Mouse (Mus musculus) E14TG2a.4 (cell line): ENCODE measurements around the gene Nkain4.

Experiments
- H3K27me3 ChIP-seq: 2 replicates; pipeline ENCODE4 v1.6.1; 2014; ENCODE audit warnings: low read length, control low read depth; ENCODE audit not compliant: insufficient read depth
- H3K36me3 ChIP-seq: 2 replicates; pipeline ENCODE4 v1.6.1; 2014; ENCODE audit warnings: low read length, control low read depth; ENCODE audit not compliant: insufficient read depth
- H3K4me1 ChIP-seq: replicated peaks from 2 replicates; pipeline ENCODE4 v1.6.1; 2014; ENCODE audit warnings: low read depth, low read length, control low read depth
- H3K4me3 ChIP-seq: replicated peaks from 2 replicates; pipeline ENCODE4 v1.5.1; 2014; ENCODE audit warnings: mild to moderate bottlenecking, low read length
- H3K9me3 ChIP-seq: 2 replicates; pipeline ENCODE4 v1.6.1; 2014; ENCODE audit warnings: low read length, control low read depth
- CTCF ChIP-seq: conservative IDR thresholded peaks from 2 replicates; pipeline ENCODE4 v1.5.1; 2014; ENCODE audit warnings: low read length
- NANOG ChIP-seq: IDR thresholded peaks from 2 replicates; pipeline ENCODE4 v1.6.1; 2014; ENCODE audit warnings: borderline replicate concordance, low read length, mixed read lengths
- POU5F1 ChIP-seq: IDR thresholded peaks from 2 replicates; pipeline ENCODE4 v1.6.1; 2014; ENCODE audit warnings: low read length, borderline replicate concordance

Nkain4 gene

DNA sequence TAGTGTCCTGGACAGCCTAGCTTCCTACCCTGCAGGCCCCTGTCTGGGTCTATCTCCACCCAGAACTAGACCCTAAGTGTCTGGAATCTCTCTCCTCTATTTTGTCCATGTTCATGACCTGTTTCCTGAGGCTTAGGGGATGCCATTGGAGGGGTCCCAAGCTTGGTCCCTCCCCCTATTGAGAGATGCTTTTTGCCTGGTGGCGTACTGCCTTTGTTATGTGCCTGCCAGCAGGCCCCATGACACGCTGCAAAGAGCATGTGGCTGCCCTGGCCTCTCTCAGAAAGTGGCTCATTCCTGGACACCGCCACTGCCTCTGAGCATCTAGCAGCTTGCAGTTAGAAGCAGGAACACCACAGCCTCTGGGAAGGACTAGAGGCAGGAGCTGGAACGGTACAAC lies 25.8 kb downstream of the Nkain4 start, which contains the start of gene Birc7:
Gene Birc7 (plus strand): TSS at position 301 of the 400 bp plus-strand sequence.
- H3K36me3 ChIP-seq: no peaks in the 10 kb centered on the region
- no peaks in the 10 kb centered on the region for H3K9me3 ChIP-seq
- 0 out of 2 replicates have a peak within 1 kb of the TSS, but pooled peaks have one; percentile 21 for H3K4me3 ChIP-seq
- H3K4me1 ChIP-seq: peaks cover 32% of the 10 kb centered on the region
- H3K27me3 ChIP-seq: no peaks in the 10 kb centered on the region
- TF ChIP-seq POU5F1 (no peak), NANOG (no peak), CTCF (no peak)

- H3K36me3 ChIP-seq: no peaks in the 10 kb centered on the region
Measured at GRCm38 (mm10) chr2:180925176-180925575, 29.3 kb downstream of the Nkain4 start.

DNA sequence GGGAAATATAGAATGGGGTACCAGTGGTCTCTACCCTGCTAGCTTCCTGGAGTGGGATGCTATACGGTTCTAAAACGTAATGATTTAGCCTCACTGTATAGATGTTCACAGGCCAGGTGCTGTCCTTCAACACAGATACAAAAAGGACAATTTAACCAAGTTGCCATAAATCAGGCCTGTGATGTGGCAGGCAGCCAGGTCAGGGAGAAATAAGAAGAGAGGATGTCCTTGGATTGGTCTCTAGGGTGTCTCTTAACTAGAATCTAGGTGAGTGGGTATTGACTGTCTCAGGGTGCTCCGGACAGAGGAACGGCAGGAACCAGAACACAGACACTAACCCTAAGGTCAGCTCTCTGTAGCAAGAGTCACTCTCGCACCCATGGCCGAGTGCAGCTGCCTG lies 31.8 kb downstream of the Nkain4 start:
- peaks cover 17% of the 10 kb centered on the region for H3K36me3 ChIP-seq
- no peaks in the 10 kb centered on the region for H3K27me3 ChIP-seq
- peaks cover 34% of the 10 kb centered on the region for H3K4me1 ChIP-seq
- H3K4me3 ChIP-seq: no peak overlapping the region
- TF ChIP-seq POU5F1 (no peak), NANOG (no peak), CTCF (no peak)
- H3K9me3 ChIP-seq: no peaks in the 10 kb centered on the region

More at GRCm38 (mm10) chr2:180925176-180925575, 29.3 kb downstream of the Nkain4 start:
- peaks cover 25% of the 10 kb centered on the region for H3K4me1 ChIP-seq
- TF ChIP-seq CTCF: peak; percentile 94
- TF ChIP-seq NANOG: no peak
- no peak overlapping the region for H3K4me3 ChIP-seq
- H3K27me3 ChIP-seq: no peaks in the 10 kb centered on the region
- H3K9me3 ChIP-seq: no peaks in the 10 kb centered on the region

DNA sequence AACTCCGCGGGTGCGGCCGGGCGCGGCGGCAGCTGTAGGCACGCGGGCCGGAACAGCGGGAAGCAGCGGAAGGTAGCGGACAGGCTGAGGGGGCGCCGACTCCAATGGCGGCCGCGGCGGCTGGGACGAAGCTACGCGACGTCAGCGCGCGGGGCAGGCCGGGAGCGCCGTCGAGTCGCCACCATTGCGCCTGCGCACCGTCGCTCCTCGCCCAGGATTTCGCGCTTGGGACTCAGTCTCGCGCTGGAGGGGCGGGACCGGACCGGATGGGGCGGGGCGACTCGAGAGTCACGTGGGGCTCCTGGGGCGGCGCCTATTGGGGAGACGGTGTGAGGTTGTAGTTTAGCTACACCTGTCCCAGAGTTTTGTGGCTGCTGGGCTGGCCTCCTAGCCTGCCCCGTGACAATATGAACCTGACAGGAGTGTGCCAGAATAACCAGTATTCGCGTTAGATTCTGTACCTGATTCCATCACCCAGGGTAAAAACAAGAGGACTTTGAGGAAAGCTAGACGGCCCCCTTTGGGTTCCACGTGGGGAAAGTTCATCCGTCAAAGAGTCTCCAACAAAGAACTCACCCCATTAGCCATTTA lies 33.6 kb downstream of the Nkain4 start, which contains the start of gene Ythdf1:
Gene Ythdf1 (minus strand): TSS at position 140 of the 591 bp plus-strand sequence.
- H3K9me3 ChIP-seq: no peaks in the 10 kb centered on the region
- TF ChIP-seq POU5F1 (no peak), CTCF (no peak), NANOG (no peak)

GRCm38 (mm10) chr2:180919913-180920809 lies 34.3 kb downstream of the Nkain4 start:
- Histone ChIP-seq H3K36me3 (peaks cover 43% of the 10 kb centered on the region), H3K4me1 (peaks cover 54% of the 10 kb centered on the region), H3K27me3 (no peaks in the 10 kb centered on the region), H3K4me3 (peak overlapping the region; percentile 96), H3K9me3 (no peaks in the 10 kb centered on the region)
- no peak for TF ChIP-seq NANOG
- TF ChIP-seq POU5F1: no peak
- no peak for TF ChIP-seq CTCF

More for the DNA sequence above, 33.6 kb downstream of the Nkain4 start, which contains the start of gene Ythdf1:
- Histone ChIP-seq H3K4me3 (peak within 1 kb of the TSS; percentile 96), H3K27me3 (no peaks in the 10 kb centered on the region), H3K36me3 (peaks cover 35% of the 10 kb centered on the region), H3K4me1 (peaks cover 50% of the 10 kb centered on the region)

DNA sequence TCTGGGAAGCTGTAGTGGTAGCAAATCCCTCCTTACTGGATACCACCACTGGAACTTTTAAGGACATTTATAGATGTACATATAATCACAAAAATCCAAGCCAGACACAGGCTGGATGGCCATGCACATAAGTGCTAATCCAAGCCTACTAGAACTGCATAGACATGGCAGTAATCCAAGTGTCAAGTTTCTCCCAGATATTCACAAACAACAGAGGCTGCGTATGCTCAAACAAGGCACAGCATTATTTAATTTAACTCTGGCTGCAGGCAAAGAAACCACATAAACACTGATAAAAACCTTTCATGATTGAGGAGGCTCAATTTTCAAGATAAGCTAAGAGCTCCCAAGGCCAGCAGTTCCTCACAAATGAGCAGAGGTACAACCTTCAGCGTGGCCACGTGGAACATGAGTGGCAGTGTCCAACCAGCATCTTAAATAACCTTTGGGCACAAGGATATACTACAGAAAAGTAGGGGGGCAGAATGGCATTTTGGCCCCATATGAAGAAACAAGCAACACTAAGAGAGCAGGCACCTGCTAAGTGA lies 38.5 kb downstream of the Nkain4 start:
- Histone ChIP-seq H3K27me3 (no peaks in the 10 kb centered on the region), H3K36me3 (peaks cover 85% of the 10 kb centered on the region), H3K9me3 (no peaks in the 10 kb centered on the region), H3K4me3 (no peak overlapping the region), H3K4me1 (peaks cover 85% of the 10 kb centered on the region)
- TF ChIP-seq CTCF (no peak), NANOG (no peak), POU5F1 (no peak)

DNA sequence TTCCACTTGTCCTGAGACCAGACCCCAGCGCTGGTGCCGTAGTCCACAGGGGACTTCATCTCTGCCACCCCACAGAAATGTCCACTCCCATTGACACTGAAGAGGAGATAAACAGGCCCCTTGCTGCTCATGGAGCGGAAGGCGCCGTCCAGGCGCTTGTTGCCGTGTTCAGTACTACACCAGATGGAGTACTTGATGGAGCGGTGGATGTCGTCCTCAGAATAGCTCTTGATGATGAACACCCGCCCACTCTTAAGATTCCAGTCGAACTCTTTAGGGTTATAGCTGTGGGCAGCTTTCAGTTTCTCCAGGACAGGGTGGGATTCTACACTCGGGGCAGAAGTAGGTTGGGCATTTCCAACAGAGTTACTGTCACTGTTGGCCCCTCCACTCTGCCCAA lies 43.6 kb downstream of the Nkain4 start:
- H3K4me3 ChIP-seq: no peak overlapping the region
- H3K27me3 ChIP-seq: no peaks in the 10 kb centered on the region
- peaks cover 90% of the 10 kb centered on the region for H3K4me1 ChIP-seq
- no peaks in the 10 kb centered on the region for H3K9me3 ChIP-seq
- H3K36me3 ChIP-seq: peaks cover 96% of the 10 kb centered on the region
- TF ChIP-seq POU5F1: no peak
- no peak for TF ChIP-seq NANOG
- no peak for TF ChIP-seq CTCF

- peaks cover 73% of the 10 kb centered on the region for H3K36me3 ChIP-seq
- TF ChIP-seq NANOG: no peak
- TF ChIP-seq POU5F1: no peak
- TF ChIP-seq CTCF: no peak
- H3K27me3 ChIP-seq: no peaks in the 10 kb centered on the region
- H3K9me3 ChIP-seq: no peaks in the 10 kb centered on the region
- H3K4me3 ChIP-seq: peak overlapping the region; percentile 32; the same call in 1 of the 2 replicates
- peaks cover 60% of the 10 kb centered on the region for H3K4me1 ChIP-seq
Measured at GRCm38 (mm10) chr2:180905556-180906221, 48.8 kb downstream of the Nkain4 start.
